In the genomic region with DNA sequence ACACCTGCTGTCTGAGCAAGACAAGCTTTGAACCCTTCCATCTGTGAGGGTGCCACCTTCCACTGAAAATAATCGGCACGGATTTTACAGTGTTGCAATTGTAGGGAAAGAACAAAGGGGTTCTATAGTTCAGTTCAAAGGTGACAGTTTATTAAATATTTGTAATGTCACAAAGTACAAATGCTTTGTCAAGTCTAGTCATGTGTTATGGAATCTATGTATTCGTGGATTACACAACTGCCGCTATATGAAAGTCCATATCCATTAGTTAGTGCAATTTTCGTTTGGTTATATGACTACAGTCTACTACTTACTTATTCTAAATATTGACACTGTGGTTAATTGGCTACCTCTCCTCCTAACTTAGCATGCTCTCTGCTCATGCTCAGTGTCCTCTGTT, we compare ENCODE assay signal across 22 mouse cellular contexts.
DNase-seq lines count a peak whose midpoint lies in the region; ATAC-seq and TF ChIP-seq lines count a peak whose summit lies in the region.
"Had no signal": no experiment of that assay in that cellular context is flagged by ENCODE, and none has a peak within 500 bp of the region (broad histone marks: within the 10 kb centered on the region; RNA-seq: fewer than 3 reads in every experiment).

No protein-coding gene starts in this region.

- no peak for ATAC-seq in liver, embryonic 11.5 days (replicated peaks; ENCODE audit: low FRiP score)
- ATAC-seq in intestine, embryonic 15.5 days: peak; percentile 41; the same call in 1 of the 2 replicates
- ATAC-seq in intestine, embryonic 16.5 days: peak; percentile 69
- ATAC-seq in intestine, postnatal 0 days: peak; percentile 97
- ATAC-seq: activated CD4-positive, CD25-positive, alpha-beta regulatory T cell, adult 4 months; CD4-positive, CD25-positive, alpha-beta regulatory T cell, adult 4 months; Patski had no signal

- H3K79me2 ChIP-seq in liver, adult 2 months (ENCODE audit: control insufficient read depth, insufficient read depth, low read length): no peaks in the 10 kb centered on the region

- peak; percentile 1 for DNase-seq in liver, adult 2 months (ENCODE audit: extremely low read depth, low read depth, low spot score)
- DNase-seq in liver, embryonic 11.5 days (ENCODE audit: low spot score): no peak
- DNase-seq in cerebellum, adult 8-10 months: no peak
- DNase-seq in kidney, adult 2 months: no peak
- no peak for DNase-seq in frontal cortex, postnatal 25 days (ENCODE audit: low spot score in 2 of 2)
- DNase-seq: adrenal gland, adult 2 months; adrenal gland, adult 8-10 months; adrenal gland, postnatal 10 days; adrenal gland, postnatal 14 days; adrenal gland, postnatal 25 days; adrenal gland, postnatal 36 days; B cell, adult 2 months; cerebellum, adult 11 months; cerebellum, adult 11-12 months had no signal

- TF ChIP-seq CTCF in liver, adult 2 months (IDR thresholded peaks at IDR 0.05; ENCODE audit: low read depth, low read length): no peak
- TF ChIP-seq CTCF in intestine, postnatal 0 days (IDR thresholded peaks at IDR 0.05; ENCODE audit: low read depth): no peak
- TF ChIP-seq CTCF in kidney, adult 2 months (conservative IDR thresholded peaks at IDR 0.05; ENCODE audit: insufficient read depth, insufficient read length, low read depth, low read length): no peak

- no peak overlapping the region for H3K9ac ChIP-seq in liver, adult 2 months (ENCODE audit: low read depth, low read length)
- H3K9ac ChIP-seq in liver, embryonic 11.5 days (ENCODE audit: low read depth, low read length): no peak overlapping the region
- no peak overlapping the region for H3K9ac ChIP-seq in intestine, embryonic 15.5 days
- no peak overlapping the region for H3K9ac ChIP-seq in intestine, embryonic 16.5 days (ENCODE audit: low read depth, low read length)
- no peak overlapping the region for H3K9ac ChIP-seq in intestine, postnatal 0 days (ENCODE audit: low read depth, low read length)

- H3K4me1 ChIP-seq in liver, adult 2 months (ENCODE audit: control insufficient read depth, insufficient read depth, low read length): no peaks in the 10 kb centered on the region
- no peaks in the 10 kb centered on the region for H3K4me1 ChIP-seq in liver, embryonic 11.5 days (replicated peaks; ENCODE audit: control insufficient read depth, insufficient read depth, low read length)
- H3K4me1 ChIP-seq in intestine, embryonic 15.5 days (replicated peaks): no peaks in the 10 kb centered on the region
- no peaks in the 10 kb centered on the region for H3K4me1 ChIP-seq in intestine, embryonic 16.5 days (ENCODE audit: control insufficient read depth, insufficient read depth, low read length)
- no peaks in the 10 kb centered on the region for H3K4me1 ChIP-seq in intestine, postnatal 0 days (replicated peaks; ENCODE audit: control insufficient read depth, insufficient read depth, low read length)
- H3K4me1 ChIP-seq in kidney, adult 2 months (ENCODE audit: control insufficient read depth, insufficient read depth, low read length): no peaks in the 10 kb centered on the region

- H3K36me3 ChIP-seq in liver, adult 2 months (ENCODE audit: control insufficient read depth, insufficient read depth, low read length): no peaks in the 10 kb centered on the region
- H3K36me3 ChIP-seq in liver, embryonic 11.5 days (ENCODE audit: control insufficient read depth, insufficient read depth, low read length): no peaks in the 10 kb centered on the region
- H3K36me3 ChIP-seq in intestine, embryonic 15.5 days: no peaks in the 10 kb centered on the region
- H3K36me3 ChIP-seq in intestine, embryonic 16.5 days (ENCODE audit: control insufficient read depth, insufficient read depth, low read length): no peaks in the 10 kb centered on the region
- no peaks in the 10 kb centered on the region for H3K36me3 ChIP-seq in intestine, postnatal 0 days (ENCODE audit: control insufficient read depth, insufficient read depth)
- no peaks in the 10 kb centered on the region for H3K36me3 ChIP-seq in kidney, adult 2 months (ENCODE audit: control insufficient read depth, insufficient read depth, low read length)
- H3K36me3 ChIP-seq: G1E had no signal

- no peak overlapping the region for H3K4me3 ChIP-seq in liver, adult 2 months (ENCODE audit: insufficient read depth, low read depth, low read length)
- H3K4me3 ChIP-seq in liver, embryonic 11.5 days (ENCODE audit: low read depth, low read length): no peak overlapping the region
- H3K4me3 ChIP-seq in intestine, embryonic 15.5 days (replicated peaks): no peak overlapping the region
- H3K4me3 ChIP-seq in intestine, embryonic 16.5 days (ENCODE audit: low read length): no peak overlapping the region
- no peak overlapping the region for H3K4me3 ChIP-seq in intestine, postnatal 0 days (ENCODE audit: low read depth, low read length)
- no peak overlapping the region for H3K4me3 ChIP-seq in kidney, adult 2 months (ENCODE audit: insufficient read depth, low read depth, low read length)

- H3K27me3 ChIP-seq in liver, adult 2 months (ENCODE audit: control insufficient read depth, insufficient read depth, low read length): no peaks in the 10 kb centered on the region
- no peaks in the 10 kb centered on the region for H3K27me3 ChIP-seq in liver, embryonic 11.5 days (replicated peaks; ENCODE audit: control insufficient read depth, insufficient read depth, low read length)
- H3K27me3 ChIP-seq in intestine, embryonic 15.5 days (replicated peaks): no peaks in the 10 kb centered on the region
- H3K27me3 ChIP-seq in intestine, embryonic 16.5 days (replicated peaks; ENCODE audit: control insufficient read depth, insufficient read depth, low read length): no peaks in the 10 kb centered on the region
- H3K27me3 ChIP-seq in intestine, postnatal 0 days (replicated peaks; ENCODE audit: control insufficient read depth, insufficient read depth, low read length): no peaks in the 10 kb centered on the region
- H3K27me3 ChIP-seq in kidney, adult 2 months (replicated peaks; ENCODE audit: control insufficient read depth, insufficient read depth, low read length): no peaks in the 10 kb centered on the region
- H3K27me3 ChIP-seq: CH12.LX had no signal

- TF ChIP-seq POLR2A in liver, adult 2 months (IDR thresholded peaks at IDR 0.05; ENCODE audit: extremely low read depth, insufficient read depth, low read length): no peak
- no peak for TF ChIP-seq POLR2A in kidney, adult 2 months (IDR thresholded peaks at IDR 0.05; ENCODE audit: low read depth, low read length)

- H3K9me3 ChIP-seq in liver, embryonic 11.5 days (ENCODE audit: control insufficient read depth, low read length): no peaks in the 10 kb centered on the region
- no peaks in the 10 kb centered on the region for H3K9me3 ChIP-seq in intestine, embryonic 15.5 days
- no peaks in the 10 kb centered on the region for H3K9me3 ChIP-seq in intestine, embryonic 16.5 days (ENCODE audit: control insufficient read depth, low read length)
- H3K9me3 ChIP-seq in intestine, postnatal 0 days (ENCODE audit: control insufficient read depth): no peaks in the 10 kb centered on the region

- H3K27ac ChIP-seq in liver, adult 2 months (replicated peaks; ENCODE audit: insufficient read depth, low read depth, low read length): no peak overlapping the region
- H3K27ac ChIP-seq in liver, embryonic 11.5 days (ENCODE audit: low read depth, low read length): no peak overlapping the region
- no peak overlapping the region for H3K27ac ChIP-seq in intestine, embryonic 15.5 days
- H3K27ac ChIP-seq in intestine, embryonic 16.5 days (ENCODE audit: low read length): no peak overlapping the region
- H3K27ac ChIP-seq in intestine, postnatal 0 days (ENCODE audit: low read depth, low read length): no peak overlapping the region
- H3K27ac ChIP-seq in kidney, adult 2 months (ENCODE audit: insufficient read depth, low read depth, low read length): no peak overlapping the region

- H3K4me2 ChIP-seq in liver, embryonic 11.5 days: no peak overlapping the region
- H3K4me2 ChIP-seq in intestine, embryonic 15.5 days (replicated peaks): no peak overlapping the region
- H3K4me2 ChIP-seq in intestine, embryonic 16.5 days (ENCODE audit: low read depth, low read length): no peak overlapping the region
- no peak overlapping the region for H3K4me2 ChIP-seq in intestine, postnatal 0 days (replicated peaks; ENCODE audit: low read depth)

- 48% methylated on average over 5 of the region's 5 CpGs for WGBS in liver, adult 2 months
- WGBS in liver, embryonic 11.5 days: 89% methylated on average over 5 of the region's 5 CpGs
- 70% methylated on average over 5 of the region's 5 CpGs for WGBS in intestine, embryonic 15.5 days
- WGBS in intestine, embryonic 16.5 days: 71% methylated on average over 5 of the region's 5 CpGs
- 47% methylated on average over 5 of the region's 5 CpGs for whole genome bisulfite sequencing in intestine, postnatal 0 days
- WGBS in kidney, adult 2 months: 87% methylated on average over 5 of the region's 5 CpGs
